Mouse (Mus musculus) gastrocnemius, postnatal 25 days (tissue): ENCODE measurements around the gene Ier2. TPM values are rescaled to one million over a fixed set of nuclear protein-coding genes. Genes with fewer than 3 reads are reported as not detected.
A peak's percentile ranks its signal among the peaks of the same experiment; 100 is the strongest.

Experiments
- DNase-seq: peaks from one replicate; pipeline ENCODE4 v3.0.0; 2022
- long read RNA-seq, 2 experiments: library from polyadenylated mRNA; stranded (forward); transcript quantifications; one replicate each; pipeline ENCODE4 v2.0.0; 2021
- total RNA-seq, 2 experiments: library from RNA; stranded (reverse); gene quantifications; 1 replicate in 1 of 2; 2 replicates in 1 of 2; pipeline ENCODE4 v1.2.3; 2021

Gene Ier2
- 1 to 10 TPM; 5.9 to 7.1 TPM for total RNA-seq
- long read RNA-seq, experiment 1, transcript Ier2-201 (1 exons, 1,522 nt) = major isoform, 20 of 21 reads
- long read RNA-seq, experiment 1, partial matches to known transcripts = 0 of 21 reads
- long read RNA-seq, experiment 1, other reads (novel, unspliced or antisense) = 1 of 21 reads
- long read RNA-seq, experiment 2, transcript Ier2-201 (1 exons, 1,522 nt) = major isoform, 44 of 44 reads
- long read RNA-seq, experiment 2, partial matches to known transcripts = 0 of 44 reads
- long read RNA-seq, experiment 2, other reads (novel, unspliced or antisense) = 0 of 44 reads

GRCm38 (mm10) chr8:84662581-84663065 lies at the start of gene Ier2:
TSS of gene Ier2 (minus strand) at chr8:84662852.
- DNase-seq = peak; percentile 95

DNA sequence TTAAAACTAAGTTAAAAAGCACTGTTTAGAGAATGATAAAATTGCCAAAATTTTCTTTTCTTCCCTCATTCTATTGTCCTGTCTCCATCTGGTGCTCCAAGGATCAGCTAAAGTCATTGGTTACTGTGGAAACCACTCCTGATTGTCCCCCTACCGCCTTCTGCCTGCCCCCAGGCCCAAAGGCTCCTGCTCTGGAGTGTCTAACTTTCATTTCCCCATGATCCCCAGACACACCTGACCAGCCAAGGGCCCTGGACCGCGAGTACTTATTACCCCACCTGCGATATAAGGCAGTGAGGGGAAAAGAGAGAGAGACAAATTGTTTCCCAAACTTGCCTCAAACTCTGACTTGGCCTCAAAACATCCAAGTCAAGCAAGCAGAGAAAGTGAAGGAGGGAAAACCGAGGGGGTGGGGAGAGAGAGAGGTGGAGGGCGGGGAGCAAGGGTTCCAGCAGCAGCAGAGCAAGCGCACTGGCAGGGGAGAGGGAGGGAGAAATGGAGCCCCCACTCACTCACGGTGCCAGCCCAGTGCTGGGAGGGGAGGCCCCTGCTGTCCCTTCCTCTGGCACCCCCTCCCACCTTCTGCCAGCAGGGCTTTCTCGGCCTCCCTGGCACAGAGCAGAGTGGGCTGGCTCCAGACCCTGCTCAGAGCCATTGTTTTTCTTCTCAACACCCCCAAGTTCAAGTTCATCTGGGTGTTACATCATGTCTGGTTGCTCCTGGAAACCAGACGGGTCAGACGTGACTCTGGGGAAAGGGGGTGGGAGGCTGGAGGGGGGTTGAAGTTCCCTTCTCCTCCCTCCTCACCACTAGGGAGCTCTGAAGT lies 49.5 kb upstream of the Ier2 start:
- DNase-seq = peak; percentile 72

GRCm38 (mm10) chr8:84711312-84711711 lies 48.7 kb upstream of the Ier2 start:
- no peak for DNase-seq

DNA sequence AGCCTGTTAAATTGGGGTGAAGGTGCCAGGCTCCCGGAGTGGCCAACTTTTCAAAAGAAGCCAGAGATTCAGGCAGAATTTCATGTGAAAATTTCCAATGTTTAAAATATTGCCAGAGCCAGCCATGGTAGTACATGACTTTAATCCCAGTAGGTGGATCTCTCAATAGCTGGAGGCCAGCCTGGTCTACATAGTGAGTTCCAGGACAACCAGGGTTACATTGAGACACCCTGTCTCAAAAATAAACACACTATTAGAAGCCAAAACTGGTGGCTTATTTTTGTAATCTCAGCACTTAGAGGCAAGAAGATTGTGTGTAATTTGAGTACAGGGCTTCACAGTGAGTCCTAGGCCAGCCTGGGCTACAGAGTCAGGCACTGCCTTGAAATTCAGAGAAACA lies 47.3 kb upstream of the Ier2 start:
- no peak for DNase-seq

- DNase-seq = peak; percentile 81
These were observed 46.3 kb upstream of the Ier2 start for GRCm38 (mm10) chr8:84708774-84709475.

GRCm38 (mm10) chr8:84708071-84708541 lies 45.5 kb upstream of the Ier2 start:
- DNase-seq = no peak

GRCm38 (mm10) chr8:84707267-84707883 lies 44.7 kb upstream of the Ier2 start:
- DNase-seq = peak; percentile 61

- peak; percentile 70 for DNase-seq
These were observed 44.1 kb upstream of the Ier2 start for GRCm38 (mm10) chr8:84706610-84707266.

GRCm38 (mm10) chr8:84705960-84706359 lies 43.3 kb upstream of the Ier2 start:
- no peak for DNase-seq

DNA sequence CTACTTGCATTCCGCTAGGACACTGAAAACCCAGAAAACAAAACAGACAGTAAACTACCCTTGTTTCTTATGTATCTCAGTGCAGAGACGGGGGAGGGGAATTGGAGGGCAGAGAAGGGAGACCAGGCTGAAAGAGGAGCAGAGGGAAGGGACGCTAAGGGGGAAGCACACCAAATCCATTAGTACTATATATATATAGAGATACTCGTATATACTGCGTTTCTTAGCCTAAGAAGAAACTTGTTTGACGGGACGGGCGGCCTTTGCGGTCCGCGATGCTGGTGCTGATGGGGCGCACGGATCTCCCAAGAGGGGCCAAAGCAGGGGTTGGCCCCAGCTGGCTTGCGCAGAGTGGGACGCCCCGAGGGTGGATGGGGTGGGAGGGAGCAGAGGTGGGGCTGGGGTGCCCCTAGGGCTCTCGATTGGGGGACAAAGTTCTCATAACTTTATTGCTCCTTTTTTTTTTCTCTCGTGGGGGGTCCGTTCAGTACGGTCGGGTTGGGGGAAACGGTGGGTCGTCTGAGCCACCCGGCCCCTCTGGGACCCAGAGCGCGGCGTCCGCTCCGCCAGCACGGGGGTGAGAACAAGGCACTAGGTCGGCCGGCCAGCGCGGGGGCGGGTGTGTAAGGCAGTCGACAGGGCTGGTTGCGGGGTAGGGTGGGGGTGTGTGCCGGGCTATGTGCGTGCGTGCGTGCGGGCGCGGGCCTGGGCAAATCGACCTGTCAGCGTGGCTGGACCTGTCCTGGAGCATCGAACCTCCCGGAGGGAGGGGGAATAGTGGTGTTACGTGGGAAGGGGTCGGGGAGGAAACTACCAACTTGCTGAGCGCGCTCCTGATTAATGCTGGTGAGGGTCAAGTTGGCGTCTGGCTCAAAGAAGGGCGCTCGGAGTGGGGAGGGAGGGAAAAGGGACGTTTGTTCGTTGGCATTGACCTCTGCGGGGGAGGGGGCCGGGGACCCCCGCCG lies 42.5 kb upstream of the Ier2 start:
- peak; percentile 52 for DNase-seq

GRCm38 (mm10) chr8:84704356-84704755 lies 41.7 kb upstream of the Ier2 start:
- DNase-seq = peak; percentile 74

DNA sequence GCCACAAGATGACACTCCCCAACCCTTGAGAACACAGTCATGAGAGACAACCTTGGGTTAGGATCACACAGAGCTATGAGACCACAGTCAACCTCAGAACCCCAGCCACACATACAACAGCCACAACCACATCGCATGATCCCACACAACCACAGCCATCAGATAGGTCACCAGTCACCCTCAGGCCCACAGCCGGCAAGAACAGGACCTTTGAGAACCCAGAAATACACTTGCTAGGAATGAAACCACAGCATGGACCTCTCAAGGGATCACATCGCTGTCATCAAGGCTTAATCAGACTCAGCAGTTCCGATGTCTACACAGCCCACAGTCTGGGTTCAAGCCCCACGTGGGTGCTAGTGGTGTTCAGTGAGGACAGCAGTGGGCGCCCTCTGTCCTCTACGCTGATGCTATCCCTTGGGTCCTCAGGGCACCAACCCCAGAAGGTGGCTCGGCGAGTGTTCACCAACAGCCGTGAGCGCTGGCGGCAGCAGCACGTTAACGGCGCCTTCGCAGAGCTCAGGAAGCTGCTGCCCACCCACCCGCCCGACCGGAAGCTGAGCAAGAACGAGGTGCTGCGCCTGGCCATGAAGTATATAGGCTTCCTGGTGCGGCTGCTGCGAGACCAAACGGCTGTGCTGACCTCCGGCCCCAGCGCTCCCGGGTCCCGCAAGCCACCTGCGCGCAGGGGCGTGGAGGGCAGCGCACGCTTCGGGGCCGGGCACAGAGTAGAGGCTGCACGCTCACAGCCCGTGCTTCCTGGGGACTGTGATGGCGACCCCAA lies 41.0 kb upstream of the Ier2 start:
- peak; percentile 14 for DNase-seq

DNA sequence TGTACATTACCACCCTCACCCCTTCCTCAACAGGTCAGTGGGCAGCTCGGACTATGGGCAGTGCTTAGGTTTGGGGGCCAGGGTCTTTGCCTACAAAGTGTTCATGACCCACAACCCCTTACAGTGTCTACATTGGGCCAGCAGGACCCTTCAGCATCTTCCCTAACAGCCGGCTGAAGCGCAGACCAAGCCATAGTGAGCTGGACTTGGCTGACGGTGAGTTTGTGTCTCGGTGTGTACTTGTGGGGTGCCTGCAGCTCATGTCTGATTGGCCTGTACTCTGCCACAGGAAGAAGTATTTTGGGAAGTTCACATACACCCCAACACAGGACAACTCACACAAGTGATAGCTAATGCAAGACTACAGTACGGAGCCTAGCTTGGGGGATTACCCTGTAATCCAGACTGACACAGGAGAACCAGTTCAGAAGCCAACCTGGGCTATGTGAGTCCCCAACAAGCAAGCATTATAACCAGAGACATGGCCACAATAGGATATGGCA lies 40.4 kb upstream of the Ier2 start:
- no peak for DNase-seq

GRCm38 (mm10) chr8:84702561-84702960 lies 39.9 kb upstream of the Ier2 start:
- DNase-seq = no peak

DNA sequence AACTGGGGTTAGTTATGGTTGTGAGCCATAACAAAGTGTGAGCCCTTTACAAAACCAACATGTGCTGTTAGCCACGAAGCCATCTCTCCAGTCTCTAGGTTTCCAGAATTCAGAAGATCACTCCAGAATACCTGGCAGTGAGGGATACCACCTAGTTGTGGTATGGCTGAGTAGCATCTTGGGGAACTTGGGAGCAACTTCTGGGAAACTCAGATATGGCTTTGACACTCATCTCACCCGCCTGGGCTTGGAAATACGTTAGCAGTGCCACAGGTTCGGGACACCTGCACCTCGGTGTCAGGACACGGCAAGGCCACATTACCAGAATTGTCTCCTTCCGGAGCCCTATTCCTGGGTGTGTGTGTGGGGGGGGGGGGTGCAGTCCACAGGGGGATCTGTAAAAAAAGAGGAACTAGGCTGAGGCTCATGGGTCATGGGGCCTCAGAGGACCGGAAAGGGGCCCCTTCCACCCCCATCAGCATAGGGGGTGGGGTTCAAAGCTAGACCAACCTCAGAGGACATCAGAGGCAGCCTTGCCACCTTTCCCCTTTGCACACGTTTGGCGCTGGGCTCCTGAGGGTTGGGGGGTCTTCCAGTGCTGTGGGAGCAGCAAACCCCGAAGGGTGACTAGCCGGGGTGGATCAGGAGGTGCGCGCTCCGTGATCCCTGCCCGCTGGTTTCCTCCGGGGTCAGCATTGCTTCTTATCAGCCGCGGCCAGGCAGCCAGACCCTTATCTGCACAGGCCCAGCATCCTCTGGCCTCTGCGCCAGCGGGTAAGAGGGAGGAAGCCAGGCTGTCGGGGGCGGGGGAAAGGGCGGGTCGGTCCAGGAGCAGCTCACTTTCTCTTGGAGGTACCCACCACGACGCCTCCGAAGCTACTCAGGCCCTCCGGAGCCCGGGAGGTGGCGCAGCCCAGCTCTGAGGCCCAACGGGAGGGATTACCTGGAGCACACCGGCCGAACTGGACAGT lies 38.6 kb upstream of the Ier2 start, which contains the start of gene Lyl1:
Gene Lyl1, plus strand, starts transcription at position 517 of the 971 bp plus-strand sequence.
- DNase-seq = peak; percentile 69

DNA sequence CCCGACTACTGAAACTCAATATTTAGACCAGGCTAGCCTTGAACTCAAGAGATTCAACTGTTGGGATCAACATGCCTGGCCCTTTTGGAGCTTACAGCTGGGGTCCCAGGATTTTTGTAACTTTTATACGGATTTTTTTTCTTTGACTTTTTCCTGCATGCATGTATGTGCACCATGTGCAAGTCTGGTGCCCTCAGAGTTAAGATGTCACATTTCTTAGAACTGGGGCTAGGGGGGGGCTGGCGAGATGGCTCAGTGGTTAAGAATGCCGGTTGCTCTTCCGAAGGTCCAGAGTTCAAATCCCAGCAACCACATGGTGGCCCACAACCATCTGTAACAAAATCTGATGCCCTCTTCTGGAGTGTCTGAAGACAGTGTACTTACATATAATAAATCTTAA lies 37.9 kb upstream of the Ier2 start:
- DNase-seq = no peak

DNA sequence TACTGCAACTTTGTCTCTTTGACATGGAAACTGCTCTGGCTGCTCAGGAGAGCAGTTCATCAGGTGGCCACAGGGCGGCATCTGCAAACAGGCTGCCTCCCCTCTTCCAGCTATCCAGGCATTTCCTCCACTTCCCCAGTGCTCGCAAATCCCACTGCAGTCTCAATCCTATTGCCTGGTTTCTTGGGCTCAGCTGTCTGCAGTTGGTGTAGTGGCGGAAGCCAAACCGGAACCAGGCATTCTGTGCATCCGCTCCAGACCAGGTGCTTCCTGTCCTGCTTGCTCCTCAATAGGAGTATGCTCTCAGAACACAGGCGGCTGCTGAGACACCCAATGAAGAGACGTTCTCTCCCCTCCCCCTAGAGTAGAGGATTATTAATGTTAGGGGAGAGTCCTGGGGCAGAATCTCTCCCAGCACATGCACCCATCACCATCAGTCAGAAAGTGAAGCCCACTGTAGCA lies 37.2 kb upstream of the Ier2 start:
- peak; percentile 72 for DNase-seq

DNA sequence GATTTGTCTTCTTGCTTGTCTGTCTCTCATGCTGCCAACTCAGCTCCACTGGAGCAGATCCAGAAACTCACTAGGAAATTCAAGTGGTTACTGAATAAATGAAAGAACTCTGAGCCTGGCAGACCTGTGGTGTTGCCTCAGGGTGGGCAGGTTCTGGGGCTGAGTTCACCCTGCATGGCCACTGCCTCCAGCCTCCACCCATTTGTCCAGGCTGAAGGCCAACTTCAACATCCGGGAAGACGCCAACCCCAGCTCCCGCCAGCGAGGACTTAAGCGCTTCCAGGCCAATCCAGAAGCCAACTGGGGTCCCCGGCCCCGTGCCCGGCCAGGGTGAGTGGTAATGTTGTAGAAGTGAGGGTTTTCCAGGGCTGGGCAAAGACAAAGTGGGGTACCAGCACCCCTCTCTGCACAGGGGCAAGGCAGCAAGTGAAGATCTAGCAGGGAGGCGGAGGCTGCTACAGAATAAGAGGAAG lies 36.3 kb upstream of the Ier2 start:
- peak; percentile 71 for DNase-seq
